Mouse (Mus musculus) adrenal gland, postnatal 10 days (tissue): ENCODE results near the gene Gnrhr. TPM values are rescaled to one million over a fixed set of nuclear protein-coding genes. Genes with fewer than 3 reads are reported as not detected.

Experiments used
- DNase-seq: peaks from one replicate; pipeline ENCODE4 v3.0.0; 2021; ENCODE audit warnings: mixed read lengths
- long read RNA-seq, 2 experiments: library from polyadenylated mRNA; stranded (forward); transcript quantifications; one replicate each; pipeline ENCODE4 v2.0.0; 2021
- total RNA-seq, 2 experiments: library from RNA; stranded (reverse); gene quantifications; 2 replicates each; pipeline ENCODE4 v1.2.3; 2021

The Gnrhr gene
- total RNA-seq, result under 1 TPM; 0.12 to 0.30 TPM
- long read RNA-seq, experiment 1, result 0 reads
- long read RNA-seq, experiment 2, result 0 reads

- DNase-seq, result no peak
These were observed at the start of gene Gnrhr for GRCm38 (mm10) chr5:86197801-86198200. TSS of gene Gnrhr (minus strand) at chr5:86197901.

DNA sequence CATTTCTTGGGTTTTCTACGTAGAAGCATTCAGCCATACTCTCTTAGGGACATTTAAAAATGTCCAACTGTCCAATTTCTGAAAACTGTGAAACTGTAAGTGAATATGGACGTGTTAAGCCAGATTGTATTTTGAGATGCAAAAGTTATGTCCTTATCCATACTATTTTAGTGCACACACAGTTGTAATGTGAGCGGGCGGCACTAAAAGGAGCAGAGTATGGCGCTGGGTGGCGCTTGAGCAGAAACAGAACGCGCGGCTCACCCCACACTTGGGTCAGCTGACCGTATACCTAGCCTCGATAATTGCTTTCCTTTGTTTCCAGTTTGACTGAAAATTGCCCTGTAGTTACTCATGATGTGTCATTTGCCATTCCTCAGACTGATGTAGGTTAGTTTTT lies 48.9 kb upstream of the Gnrhr start:
- no peak for DNase-seq

DNA sequence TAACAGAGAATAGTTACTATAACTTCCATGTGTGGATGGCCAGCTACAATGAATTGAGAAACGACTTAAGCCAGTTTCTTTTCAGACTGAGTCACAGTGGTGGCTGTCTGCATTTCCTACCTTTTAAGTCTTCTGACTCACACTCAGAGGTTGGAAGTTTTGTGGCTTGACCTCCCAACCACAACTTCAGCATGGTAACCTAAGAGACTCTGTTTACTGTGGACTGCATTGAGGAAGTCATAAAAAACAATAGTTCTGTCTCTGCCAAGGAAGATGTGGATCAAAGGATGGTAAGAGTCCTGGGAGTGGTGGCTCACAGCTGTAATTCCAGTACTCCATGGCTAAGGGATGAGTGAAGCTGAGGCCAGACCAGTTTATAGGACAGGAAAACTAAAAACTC lies 47.2 kb upstream of the Gnrhr start:
- DNase-seq, result no peak

DNA sequence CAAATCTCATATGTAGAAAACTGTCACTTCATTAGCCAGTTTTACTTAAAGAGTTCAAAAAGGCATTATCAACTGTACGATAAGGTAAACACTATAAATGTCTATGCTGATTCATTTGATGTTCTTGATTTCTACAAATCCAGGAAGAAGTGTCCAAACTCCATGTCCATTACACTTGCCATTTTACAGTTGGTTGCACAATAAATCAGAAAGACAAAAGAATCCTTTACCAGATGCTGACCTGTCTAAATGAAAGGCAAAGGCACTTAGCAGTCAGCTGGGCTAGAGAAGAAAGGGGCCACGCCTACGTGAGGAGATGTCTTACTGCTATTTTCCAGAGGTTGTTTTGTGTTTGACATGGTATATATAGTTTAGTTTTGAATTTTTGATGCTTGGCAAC lies 46.6 kb upstream of the Gnrhr start:
- no peak for DNase-seq

GRCm38 (mm10) chr5:86227156-86227853 lies 29.6 kb upstream of the Gnrhr start:
- DNase-seq, result no peak

DNA sequence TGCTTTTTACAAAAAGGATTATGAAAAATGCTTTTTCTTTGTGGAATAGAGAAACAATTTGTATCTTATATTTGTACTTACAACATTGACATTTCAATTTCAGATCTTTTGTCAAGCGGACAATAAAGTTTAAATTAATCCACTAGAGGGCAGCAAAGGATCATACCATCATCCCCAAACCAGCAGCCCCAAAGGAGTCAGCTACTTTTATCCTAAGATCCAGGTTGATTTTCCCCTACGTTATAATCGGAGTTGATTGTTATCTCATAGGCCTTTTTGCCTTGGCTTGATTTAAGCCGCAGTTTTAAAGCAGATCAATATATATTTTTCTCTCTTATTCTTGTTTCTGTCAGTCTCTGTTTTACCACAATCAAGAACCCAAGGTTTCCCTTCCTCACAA lies 6.3 kb downstream of the Gnrhr start:
- DNase-seq, result peak; percentile 10

DNA sequence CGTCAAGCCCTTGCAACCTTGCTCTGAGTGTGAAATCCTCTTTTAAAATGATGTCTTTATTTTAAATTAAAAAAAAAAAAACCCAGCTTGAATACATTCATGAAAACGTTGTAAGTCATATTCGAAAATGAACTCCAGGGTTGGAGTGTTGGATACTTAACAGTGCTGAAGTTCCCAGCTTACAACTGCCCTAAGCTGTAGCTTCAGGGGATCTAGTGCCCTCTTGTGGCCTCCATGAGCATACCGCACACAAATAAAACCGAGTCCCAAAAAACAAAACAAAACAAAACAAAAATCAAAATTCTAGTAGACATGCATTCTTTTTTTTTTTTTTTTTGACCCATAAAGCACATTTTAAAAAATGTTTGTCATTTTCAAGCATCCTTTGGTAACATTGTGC lies 6.9 kb downstream of the Gnrhr start:
- peak; percentile 46 for DNase-seq

DNA sequence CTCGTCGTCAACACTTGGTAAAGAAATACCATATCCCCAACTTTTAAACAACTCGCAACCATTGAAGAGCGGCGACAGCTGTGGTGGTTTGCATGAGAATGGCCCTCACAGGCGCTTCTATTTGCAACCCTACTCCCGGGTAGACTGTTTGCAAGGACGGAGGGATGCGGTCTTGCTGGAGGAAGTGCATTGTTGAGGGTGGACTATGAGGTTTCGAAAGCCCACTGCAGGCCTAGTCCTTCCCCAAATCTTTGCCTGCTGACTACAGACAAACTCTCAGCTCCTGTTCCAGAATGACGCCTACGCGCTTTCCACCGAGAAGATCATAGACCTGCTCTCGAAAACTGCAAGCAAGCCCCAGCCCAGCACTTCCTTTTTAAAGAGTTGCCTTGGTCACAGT lies 7.4 kb downstream of the Gnrhr start:
- no peak for DNase-seq

GRCm38 (mm10) chr5:86187441-86187840 lies 10.3 kb downstream of the Gnrhr start:
- DNase-seq, result no peak

DNA sequence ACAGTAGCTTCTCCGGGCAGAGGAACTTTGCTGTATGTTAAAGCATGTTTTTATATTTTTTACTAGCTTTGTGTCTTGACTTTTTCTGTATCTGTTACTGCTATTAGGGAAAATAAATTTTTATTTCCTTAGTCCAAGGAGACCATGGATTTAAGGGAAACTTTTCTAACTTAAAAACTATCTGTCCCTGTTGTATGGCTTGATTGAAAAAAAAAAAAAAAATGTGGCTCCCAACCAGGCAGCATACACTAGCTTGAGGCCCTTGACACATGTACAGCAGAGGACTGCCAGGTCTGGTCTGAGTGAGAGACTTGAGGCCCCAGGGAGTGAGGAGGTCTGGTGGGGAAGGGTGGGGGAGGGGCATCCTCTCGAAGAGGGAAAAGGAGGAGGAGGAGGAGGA lies 23.9 kb downstream of the Gnrhr start:
- DNase-seq, result no peak

DNA sequence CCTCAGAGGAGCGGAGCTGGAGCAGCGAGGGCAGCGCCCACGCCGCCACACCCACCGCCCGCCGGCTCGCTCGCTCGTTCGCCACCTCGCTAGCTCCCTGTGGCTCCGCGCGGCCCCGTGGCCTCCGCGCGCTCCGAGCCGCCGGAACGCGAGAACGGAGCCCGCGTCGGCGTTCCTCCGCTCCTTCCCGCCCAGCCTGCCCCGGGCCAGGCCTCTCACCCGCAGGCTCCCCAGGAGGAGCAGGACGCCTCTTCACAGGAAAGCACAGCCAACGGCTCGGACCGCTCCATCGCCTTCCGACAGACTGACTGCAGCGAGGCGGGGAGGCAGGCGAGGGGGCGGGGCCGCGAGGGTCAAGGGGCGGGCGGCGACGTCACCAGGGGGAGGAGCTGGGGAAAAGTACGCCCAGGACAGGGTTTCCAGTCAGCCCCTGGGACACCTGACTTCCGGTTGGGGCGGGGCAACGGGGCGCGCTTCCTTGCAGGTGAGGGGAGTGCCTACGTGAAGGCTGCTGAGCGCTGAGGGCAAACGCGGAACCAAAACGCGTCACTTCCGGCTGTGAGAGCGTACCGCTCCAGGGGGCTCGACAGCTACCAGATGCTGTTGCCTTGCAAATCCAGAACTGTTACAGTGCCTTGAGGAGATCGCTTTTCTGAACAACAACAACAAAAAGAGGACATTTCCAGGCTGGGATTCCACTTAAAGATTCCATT lies 25.1 kb downstream of the Gnrhr start, which contains the start of gene Uba6:
Gene Uba6 (minus strand): TSS at position 355 of the 713 bp plus-strand sequence.
- DNase-seq, result peak; percentile 100

- no peak for DNase-seq
These were observed 25.6 kb downstream of the Gnrhr start for GRCm38 (mm10) chr5:86172088-86172448.

Other genes with a start within 250 kb of the Gnrhr start
- 10 to 100 TPM; 13.5 to 18.4 TPM for gene Cenpc1, start 132.3 kb downstream of the Gnrhr start, total RNA-seq
- 1 to 10 TPM; 1.2 to 1.5 TPM for gene Stap1, start 126.2 kb downstream of the Gnrhr start, total RNA-seq
- gene Uba6, start 25.1 kb downstream of the Gnrhr start, total RNA-seq, result 10 to 100 TPM; 12.0 to 13.1 TPM
- not detected for gene Tmprss11c, start 91.4 kb upstream of the Gnrhr start, total RNA-seq
- not detected for gene Tmprss11d, start 175.5 kb upstream of the Gnrhr start, total RNA-seq